Mouse (Mus musculus): ENCODE data around the gene Pde1c. TPM values are rescaled to one million over a fixed set of nuclear protein-coding genes. Genes with fewer than 3 reads are reported as not detected.

The Pde1c gene
- total RNA-seq, 2 experiments from 2014 or later = 3.1 to 3.5 TPM

- no peak overlapping the region for H3K4me3 ChIP-seq
- no peak for DNase-seq (ENCODE audit: low spot score in 2 of 2)
- no peak for TF ChIP-seq CTCF (conservative IDR thresholded peaks at IDR 0.05)
- H3K27ac ChIP-seq = no peak overlapping the region
These were observed 34.2 kb downstream of the Pde1c start for GRCm38 (mm10) chr6:56534653-56535052.

GRCm38 (mm10) chr6:56532257-56532656 is 36.6 kb downstream of the Pde1c start:
- no peak for DNase-seq (ENCODE audit: low spot score in 2 of 2)
- H3K4me3 ChIP-seq = no peak overlapping the region
- no peak for TF ChIP-seq CTCF (conservative IDR thresholded peaks at IDR 0.05)
- H3K27ac ChIP-seq = no peak overlapping the region

- TF ChIP-seq CTCF (conservative IDR thresholded peaks at IDR 0.05) = no peak
- no peak overlapping the region for H3K27ac ChIP-seq
- H3K4me3 ChIP-seq = no peak overlapping the region
- DNase-seq (ENCODE audit: low spot score in 2 of 2) = no peak
These were observed 44.7 kb downstream of the Pde1c start for GRCm38 (mm10) chr6:56523938-56524866.

GRCm38 (mm10) chr6:56489161-56489560 is 79.7 kb downstream of the Pde1c start:
- no peak for DNase-seq (ENCODE audit: low spot score in 2 of 2)
- H3K4me3 ChIP-seq = no peak overlapping the region
- H3K27ac ChIP-seq = no peak overlapping the region
- no peak for TF ChIP-seq CTCF (conservative IDR thresholded peaks at IDR 0.05)

GRCm38 (mm10) chr6:56485078-56485477 is 83.8 kb downstream of the Pde1c start:
- no peak overlapping the region for H3K27ac ChIP-seq
- no peak for DNase-seq (ENCODE audit: low spot score in 2 of 2)
- H3K4me3 ChIP-seq = no peak overlapping the region
- TF ChIP-seq CTCF (conservative IDR thresholded peaks at IDR 0.05) = no peak

- Histone ChIP-seq H3K27ac (no peak overlapping the region), H3K4me3 (no peak overlapping the region)
- DNase-seq (ENCODE audit: low spot score in 2 of 2) = peak; percentile 32 to 77
- peak; percentile 94 for TF ChIP-seq CTCF (conservative IDR thresholded peaks at IDR 0.05)
These were observed 87.9 kb downstream of the Pde1c start for GRCm38 (mm10) chr6:56480914-56481482.

- no peak overlapping the region for H3K4me3 ChIP-seq
- peak; percentile 17 to 50 for DNase-seq (ENCODE audit: low spot score in 2 of 2)
- peak; percentile 89 for TF ChIP-seq CTCF (conservative IDR thresholded peaks at IDR 0.05)
- no peak overlapping the region for H3K27ac ChIP-seq
These were observed 92.3 kb downstream of the Pde1c start for GRCm38 (mm10) chr6:56476581-56476980.

- DNase-seq (ENCODE audit: low spot score in 2 of 2) = no peak
- peak; percentile 66 for TF ChIP-seq CTCF (conservative IDR thresholded peaks at IDR 0.05)
- Histone ChIP-seq H3K4me3 (no peak overlapping the region), H3K27ac (no peak overlapping the region)
These were observed 110.8 kb downstream of the Pde1c start for GRCm38 (mm10) chr6:56458098-56458497.

- Histone ChIP-seq H3K27ac (no peak overlapping the region), H3K4me3 (no peak overlapping the region)
- peak; percentile 78 for TF ChIP-seq CTCF (conservative IDR thresholded peaks at IDR 0.05)
- DNase-seq (ENCODE audit: low spot score in 2 of 2) = peak in 1 of 2 experiments; percentile 3
These were observed 121.0 kb downstream of the Pde1c start for GRCm38 (mm10) chr6:56447917-56448316.

- no peak for TF ChIP-seq CTCF (conservative IDR thresholded peaks at IDR 0.05)
- no peak for DNase-seq (ENCODE audit: low spot score in 2 of 2)
- H3K27ac ChIP-seq = no peak overlapping the region
- no peak overlapping the region for H3K4me3 ChIP-seq
These were observed 127.4 kb downstream of the Pde1c start for GRCm38 (mm10) chr6:56441501-56441900.

- H3K27ac ChIP-seq = no peak overlapping the region
- H3K4me3 ChIP-seq = no peak overlapping the region
- no peak for TF ChIP-seq CTCF (conservative IDR thresholded peaks at IDR 0.05)
- no peak for DNase-seq (ENCODE audit: low spot score in 2 of 2)
These were observed 143.1 kb downstream of the Pde1c start for GRCm38 (mm10) chr6:56425846-56426245.

GRCm38 (mm10) chr6:56422866-56423265 is 146.0 kb downstream of the Pde1c start:
- Histone ChIP-seq H3K4me3 (no peak overlapping the region), H3K27ac (no peak overlapping the region)
- DNase-seq (ENCODE audit: low spot score in 2 of 2) = no peak
- no peak for TF ChIP-seq CTCF (conservative IDR thresholded peaks at IDR 0.05)

GRCm38 (mm10) chr6:56416191-56416590 is 152.7 kb downstream of the Pde1c start:
- no peak overlapping the region for H3K27ac ChIP-seq
- no peak overlapping the region for H3K4me3 ChIP-seq
- no peak for TF ChIP-seq CTCF (conservative IDR thresholded peaks at IDR 0.05)
- DNase-seq (ENCODE audit: low spot score in 2 of 2) = no peak

- no peak for TF ChIP-seq CTCF (conservative IDR thresholded peaks at IDR 0.05)
- Histone ChIP-seq H3K27ac (no peak overlapping the region), H3K4me3 (no peak overlapping the region)
- DNase-seq (ENCODE audit: low spot score in 2 of 2) = no peak
These were observed 179.7 kb downstream of the Pde1c start for GRCm38 (mm10) chr6:56389178-56389577.

All from layer of hippocampus, adult 2 months (tissue).